Mouse (Mus musculus) adrenal gland, adult 18-20 months (tissue): ENCODE data around the gene Calr. TPM values are rescaled to one million over a fixed set of nuclear protein-coding genes. Genes with fewer than 3 reads are reported as not detected.

Experiments
- DNase-seq, 2 experiments: peaks; one replicate each; pipeline ENCODE4 v3.0.0; 2021 to 2022; ENCODE audit warnings: low spot score in 2 of 2
- microRNA-seq, 2 experiments: library from miRNA; unstranded; fragments of <30 nt; microRNA quantifications; one replicate each; pipeline ENCODE4 v1.2.0; 2021; ENCODE audit warnings: borderline number of aligned reads in 2 of 2
- total RNA-seq, 2 experiments: library from RNA; stranded (reverse); gene quantifications; 1 replicate in 1 of 2; 2 replicates in 1 of 2; pipeline ENCODE4 v1.2.3; 2021

Calr gene
- total RNA-seq, 2 experiments from 2014 or later, result 606 to 686 TPM

DNA sequence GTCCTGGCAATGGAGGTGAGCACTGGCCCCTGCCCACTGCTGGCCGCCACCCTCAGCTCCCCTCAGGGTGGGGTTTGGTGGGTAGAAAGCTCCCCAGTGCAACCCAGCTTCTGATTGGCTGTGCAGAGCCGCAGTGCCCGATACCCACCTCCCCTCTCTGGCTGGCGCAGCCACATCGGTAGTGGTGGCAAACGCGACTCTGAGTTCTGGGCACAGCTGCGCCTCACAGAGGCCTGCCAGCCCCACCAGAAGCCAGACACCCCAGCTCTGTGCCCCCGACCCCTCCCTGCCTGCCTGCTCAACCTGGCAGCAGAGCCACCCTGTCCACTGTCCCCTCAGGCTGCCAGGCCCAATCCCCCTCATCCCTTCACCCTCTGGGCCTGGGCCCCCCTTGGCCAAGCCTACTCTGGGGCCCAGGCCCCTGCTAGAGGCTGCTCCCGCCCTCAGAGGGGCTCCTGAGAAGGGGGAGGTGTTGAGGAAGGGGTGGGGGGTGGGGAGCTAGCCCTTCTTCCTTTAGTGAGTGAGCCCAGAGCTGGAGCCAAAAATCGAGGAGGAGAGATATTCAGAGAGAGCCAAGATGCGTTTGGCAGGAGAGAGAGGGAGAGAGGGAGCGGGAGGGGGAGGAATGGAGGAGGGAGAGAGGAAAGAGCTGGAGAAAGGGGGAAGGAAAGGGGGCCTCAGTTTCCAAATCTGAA is 52.8 kb downstream of the Calr start:
- DNase-seq, result no peak

- no peak for DNase-seq
Observed at GRCm38 (mm10) chr8:84793134-84793533, 53.6 kb downstream of the Calr start.

- no peak for DNase-seq
Observed at GRCm38 (mm10) chr8:84792429-84792947, 54.2 kb downstream of the Calr start.

Small RNA genes lying within 50 kb of the gene (microRNA-seq; reads per million reads assigned to microRNA genes)
- 5.7 to 7.3 reads per million in 2 experiments for gene Mir7069

Other genes starting within 250 kb of the Calr start
- gene Ier2, start 184.1 kb downstream of the Calr start, total RNA-seq, result 10 to 100 TPM; 20.7 to 24.6 TPM
- 10 to 100 TPM; 66.3 to 79.0 TPM for gene Trmt1, start 160.6 kb downstream of the Calr start, total RNA-seq
- 10 to 100 TPM; 71.3 to 77.8 TPM for gene Nacc1, start 159.1 kb downstream of the Calr start, total RNA-seq
- gene Lyl1, start 145.5 kb downstream of the Calr start, total RNA-seq, result 1 to 10 TPM; 2.7 to 2.8 TPM
- gene G430095P16Rik, start 123.9 kb downstream of the Calr start, total RNA-seq, result under 1 TPM; 0.45 to 0.76 TPM
- 100 to 1,000 TPM in 1 of 2 experiments, 10 to 100 TPM in 1; 92.2 to 127 TPM for gene Nfix, start 46.6 kb downstream of the Calr start, total RNA-seq
- 10 to 100 TPM; 10.6 to 10.8 TPM for gene Dand5, start 24.1 kb downstream of the Calr start, total RNA-seq
- 10 to 100 TPM; 62.0 to 71.1 TPM for gene Gadd45gip1, start 15.4 kb downstream of the Calr start, total RNA-seq
- 100 to 1,000 TPM; 109 to 113 TPM for gene Rad23a, start 6.3 kb downstream of the Calr start, total RNA-seq
- gene Farsa, start 10.1 kb upstream of the Calr start, total RNA-seq, result 10 to 100 TPM; 58.8 to 69.6 TPM
- gene Syce2, start 25.2 kb upstream of the Calr start, total RNA-seq, result 1 to 10 TPM; 6.9 to 9.4 TPM
- gene Gcdh, start 47.0 kb upstream of the Calr start, total RNA-seq, result 10 to 100 TPM; 52.4 to 56.5 TPM
- gene Klf1, start 55.0 kb upstream of the Calr start, total RNA-seq, result not detected
- gene Dnase2a, start 61.6 kb upstream of the Calr start, total RNA-seq, result 10 to 100 TPM; 11.2 to 12.5 TPM
- gene Mast1, start 90.4 kb upstream of the Calr start, total RNA-seq, result 1 to 10 TPM; 2.1 to 3.1 TPM
- under 1 TPM in 1 of 2 experiments, not detected in 1; 0.16 TPM for gene Rtbdn, start 100.1 kb upstream of the Calr start, total RNA-seq
- gene Gm49661, start 122.5 kb upstream of the Calr start, total RNA-seq, result 1 to 10 TPM; 1.9 TPM
- gene Prdx2, start 122.7 kb upstream of the Calr start, total RNA-seq, result 100 to 1,000 TPM; 740 to 761 TPM
- 100 to 1,000 TPM in 1 of 2 experiments, 10 to 100 TPM in 1; 80.9 to 131 TPM for gene Rnaseh2a, start 122.8 kb upstream of the Calr start, total RNA-seq
- gene Junb, start 131.8 kb upstream of the Calr start, total RNA-seq, result 10 to 100 TPM; 27.1 to 28.5 TPM
- 1 to 10 TPM; 6.3 to 7.2 TPM for gene Hook2, start 143.7 kb upstream of the Calr start, total RNA-seq
- gene Best2, start 167.6 kb upstream of the Calr start, total RNA-seq, result not detected
- gene Asna1, start 178.3 kb upstream of the Calr start, total RNA-seq, result 100 to 1,000 TPM in 1 of 2 experiments, 10 to 100 TPM in 1; 89.2 to 100 TPM
- gene Trir, start 179.9 kb upstream of the Calr start, total RNA-seq, result 100 to 1,000 TPM; 162 to 192 TPM
- 10 to 100 TPM; 67.8 to 80.4 TPM for gene Tnpo2, start 190.0 kb upstream of the Calr start, total RNA-seq
- gene Fbxw9, start 213.1 kb upstream of the Calr start, total RNA-seq, result 10 to 100 TPM; 11.1 to 18.1 TPM
- gene Gm5741, start 221.0 kb upstream of the Calr start, total RNA-seq, result not detected
- gene Dhps, start 224.8 kb upstream of the Calr start, total RNA-seq, result 10 to 100 TPM; 25.5 to 26.4 TPM
- 10 to 100 TPM; 72.6 to 87.7 TPM for gene Wdr83os, start 233.8 kb upstream of the Calr start, total RNA-seq
- gene Wdr83, start 234.4 kb upstream of the Calr start, total RNA-seq, result 10 to 100 TPM; 21.1 to 23.1 TPM
- gene Man2b1, start 236.3 kb upstream of the Calr start, total RNA-seq, result 10 to 100 TPM; 43.2 to 51.8 TPM